Mouse (Mus musculus) hindbrain, embryonic 14.5 days (tissue): ENCODE results near the gene Lmln. TPM values are rescaled to one million over a fixed set of nuclear protein-coding genes. Genes with fewer than 3 reads are reported as not detected.

Experiments
- ATAC-seq: fragments of 200-750 bp; cut with Nextera tagmentation; 2 replicates; pipeline ENCODE4 v1.8.0; 2017; ENCODE audit warnings: moderate number of reproducible peaks, mild to moderate bottlenecking, moderate TSS enrichment, moderate library complexity; ENCODE audit not compliant: low FRiP score
- DNase-seq: peaks from one replicate; pipeline ENCODE4 v3.0.0-alpha.2; 2015; ENCODE audit warnings: low spot score
- H3K27ac ChIP-seq: fragments of 300-500 bp; sonication (generic); 2 replicates; pipeline ENCODE4 v1.5.1; 2014; ENCODE audit warnings: mild to moderate bottlenecking, moderate library complexity
- H3K27me3 ChIP-seq: fragments of 300-500 bp; sonication (generic); 2 replicates; pipeline ENCODE4 v1.6.1; 2014; ENCODE audit warnings: mild to moderate bottlenecking, low read length, mixed read lengths; ENCODE audit not compliant: control insufficient read depth, insufficient read depth
- H3K36me3 ChIP-seq: fragments of 300-500 bp; sonication (generic); replicated peaks from 2 replicates; pipeline ENCODE4 v1.6.1; 2014; ENCODE audit not compliant: control insufficient read depth, insufficient read depth
- H3K4me1 ChIP-seq: fragments of 300-500 bp; sonication (generic); replicated peaks from 2 replicates; pipeline ENCODE4 v1.6.1; 2014; ENCODE audit warnings: antibody characterized with exemption, low read length, mixed read lengths; ENCODE audit not compliant: control insufficient read depth, insufficient read depth
- H3K4me2 ChIP-seq: fragments of 300-500 bp; sonication (generic); replicated peaks from 2 replicates; pipeline ENCODE4 v1.6.1; 2014; ENCODE audit warnings: mild to moderate bottlenecking, moderate library complexity
- H3K4me3 ChIP-seq: fragments of 300-500 bp; sonication (generic); replicated peaks from 2 replicates; pipeline ENCODE4 v1.5.1; 2014; ENCODE audit warnings: mild to moderate bottlenecking, low read length
- H3K9ac ChIP-seq: fragments of 300-500 bp; sonication (generic); 2 replicates; pipeline ENCODE4 v1.6.1; 2014
- H3K9me3 ChIP-seq: fragments of 300-500 bp; sonication (generic); 2 replicates; pipeline ENCODE4 v1.6.1; 2016; ENCODE audit warnings: low read length; ENCODE audit not compliant: control insufficient read depth
- WGBS: fragments of 180-500 bp; shearing (Covaris S2); extraction: QIAGEN DNeasy Blood & Tissue Kit; methylation state at CpG from one replicate; pipeline ENCODE4 v1.1.7; 2014; 5-methylcytosine and 5-hydroxymethylcytosine counted together
- polyA plus RNA-seq: library from polyadenylated mRNA; unstranded; fragments of >200 nt; fragmentation: Nextera tagmentation; extraction: Ambion mirVana; gene quantifications from 2 replicates; pipeline ENCODE4 v1.2.1, GENCODE M21; 2014

The Lmln gene
- 3.8 and 4.5 TPM in 2 replicates for polyA plus RNA-seq

GRCm38 (mm10) chr16:33062024-33062681 lies at the start of gene Lmln:
Lmln (plus strand) TSS chr16:33062521.
- peak within 1 kb of the TSS; percentile 82 for H3K9ac ChIP-seq
- DNase-seq (peak; percentile 90), ATAC-seq (peak; percentile 97)
- H3K36me3 ChIP-seq, result peaks cover 38% of the 10 kb centered on the region
- H3K27me3 ChIP-seq, result no peaks in the 10 kb centered on the region
- H3K4me3 ChIP-seq, result peak within 1 kb of the TSS; percentile 87
- H3K27ac ChIP-seq, result peak within 1 kb of the TSS; percentile 84
- H3K9me3 ChIP-seq, result no peaks in the 10 kb centered on the region
- peaks cover 31% of the 10 kb centered on the region for H3K4me1 ChIP-seq
- WGBS, result under 1% methylated on average over 64 of the region's 64 CpGs
- H3K4me2 ChIP-seq, result peak within 1 kb of the TSS; percentile 62

GRCm38 (mm10) chr16:33013801-33014200 lies 48.5 kb upstream of the Lmln start:
- H3K27ac ChIP-seq, result no peak overlapping the region
- H3K27me3 ChIP-seq, result no peaks in the 10 kb centered on the region
- H3K36me3 ChIP-seq, result peaks cover 73% of the 10 kb centered on the region
- H3K4me1 ChIP-seq, result no peaks in the 10 kb centered on the region
- 96% methylated on average over 5 of the region's 5 CpGs for WGBS
- ATAC-seq (no peak), DNase-seq (no peak)
- H3K9ac ChIP-seq, result no peak overlapping the region
- no peak overlapping the region for H3K4me2 ChIP-seq
- H3K4me3 ChIP-seq, result no peak overlapping the region
- no peaks in the 10 kb centered on the region for H3K9me3 ChIP-seq

GRCm38 (mm10) chr16:33014921-33015320 lies 47.4 kb upstream of the Lmln start:
- ATAC-seq, result no peak
- Histone ChIP-seq H3K27ac (no peak overlapping the region), H3K4me3 (no peak overlapping the region), H3K4me2 (no peak overlapping the region), H3K27me3 (no peaks in the 10 kb centered on the region), H3K9me3 (no peaks in the 10 kb centered on the region), H3K36me3 (peaks cover 63% of the 10 kb centered on the region), H3K4me1 (no peaks in the 10 kb centered on the region), H3K9ac (no peak overlapping the region)
- DNase-seq, result no peak
- WGBS, result 92% methylated on average over 1 of the region's 1 CpGs

GRCm38 (mm10) chr16:33015396-33015907 lies 46.9 kb upstream of the Lmln start:
- WGBS, result 89% methylated on average over 3 of the region's 3 CpGs
- Histone ChIP-seq H3K4me3 (no peak overlapping the region), H3K36me3 (peaks cover 58% of the 10 kb centered on the region), H3K4me2 (no peak overlapping the region), H3K27ac (no peak overlapping the region), H3K27me3 (no peaks in the 10 kb centered on the region), H3K9ac (no peak overlapping the region), H3K4me1 (no peaks in the 10 kb centered on the region), H3K9me3 (no peaks in the 10 kb centered on the region)
- DNase-seq (no peak), ATAC-seq (no peak)

- ATAC-seq (no peak), DNase-seq (no peak)
- H3K4me3 ChIP-seq, result no peak overlapping the region
- no peak overlapping the region for H3K9ac ChIP-seq
- H3K27ac ChIP-seq, result no peak overlapping the region
- H3K4me1 ChIP-seq, result no peaks in the 10 kb centered on the region
- peaks cover 52% of the 10 kb centered on the region for H3K36me3 ChIP-seq
- H3K27me3 ChIP-seq, result no peaks in the 10 kb centered on the region
- H3K4me2 ChIP-seq, result no peak overlapping the region
- no peaks in the 10 kb centered on the region for H3K9me3 ChIP-seq
- 94% methylated on average over 2 of the region's 2 CpGs for WGBS
Measured at GRCm38 (mm10) chr16:33015986-33016385, 46.3 kb upstream of the Lmln start.

GRCm38 (mm10) chr16:33017677-33018349 lies 44.5 kb upstream of the Lmln start:
- Histone ChIP-seq H3K36me3 (peaks cover 36% of the 10 kb centered on the region), H3K4me3 (no peak overlapping the region), H3K27ac (no peak overlapping the region), H3K4me2 (no peak overlapping the region), H3K4me1 (no peaks in the 10 kb centered on the region), H3K27me3 (no peaks in the 10 kb centered on the region), H3K9ac (no peak overlapping the region), H3K9me3 (no peaks in the 10 kb centered on the region)
- DNase-seq, result no peak
- ATAC-seq, result no peak
- WGBS, result 95% methylated on average over 5 of the region's 5 CpGs

- Histone ChIP-seq H3K27me3 (no peaks in the 10 kb centered on the region), H3K4me3 (no peak overlapping the region), H3K9me3 (no peaks in the 10 kb centered on the region), H3K4me1 (no peaks in the 10 kb centered on the region), H3K27ac (no peak overlapping the region), H3K36me3 (peaks cover 21% of the 10 kb centered on the region), H3K9ac (no peak overlapping the region), H3K4me2 (no peak overlapping the region)
- DNase-seq, result no peak
- no peak for ATAC-seq
- 78% methylated on average over 21 of the region's 21 CpGs for WGBS
Measured at GRCm38 (mm10) chr16:33019117-33019770, 43.1 kb upstream of the Lmln start.

- H3K9me3 ChIP-seq, result no peaks in the 10 kb centered on the region
- no peaks in the 10 kb centered on the region for H3K4me1 ChIP-seq
- H3K9ac ChIP-seq, result no peak overlapping the region
- DNase-seq (no peak), ATAC-seq (no peak)
- H3K36me3 ChIP-seq, result peaks cover 7% of the 10 kb centered on the region; the same call in 1 of the 2 replicates
- no peak overlapping the region for H3K4me3 ChIP-seq
- no peak overlapping the region for H3K4me2 ChIP-seq
- 76% methylated on average over 3 of the region's 3 CpGs for WGBS
- H3K27me3 ChIP-seq, result no peaks in the 10 kb centered on the region
- no peak overlapping the region for H3K27ac ChIP-seq
Measured at GRCm38 (mm10) chr16:33021381-33021780, 40.9 kb upstream of the Lmln start.

GRCm38 (mm10) chr16:33023750-33024149 lies 38.6 kb upstream of the Lmln start:
- H3K4me2 ChIP-seq, result no peak overlapping the region
- H3K9ac ChIP-seq, result no peak overlapping the region
- no peaks in the 10 kb centered on the region for H3K9me3 ChIP-seq
- no peak for ATAC-seq
- 3% methylated on average over 4 of the region's 4 CpGs for WGBS
- H3K27ac ChIP-seq, result no peak overlapping the region
- H3K36me3 ChIP-seq, result no peaks in the 10 kb centered on the region
- DNase-seq, result peak; percentile 77
- H3K4me3 ChIP-seq, result no peak overlapping the region
- no peaks in the 10 kb centered on the region for H3K4me1 ChIP-seq
- no peaks in the 10 kb centered on the region for H3K27me3 ChIP-seq
